Mouse (Mus musculus) gonadal fat pad, adult 2 months (tissue): ENCODE results near the gene Olfr1256. TPM values are rescaled to one million over a fixed set of nuclear protein-coding genes. Genes with fewer than 3 reads are reported as not detected.

Experiments used
- DNase-seq: peaks from one replicate; pipeline ENCODE4 v3.0.0-alpha.2; 2012; ENCODE audit warnings: low read depth
- polyA plus RNA-seq: library from polyadenylated mRNA; depleted of rRNA; stranded (reverse); fragments of >200 nt; gene quantifications from 2 replicates; pipeline ENCODE4 v1.2.3, GENCODE M21; 2012; rRNA removed

Olfr1256 gene
- not detected in 2 replicates for polyA plus RNA-seq

DNA sequence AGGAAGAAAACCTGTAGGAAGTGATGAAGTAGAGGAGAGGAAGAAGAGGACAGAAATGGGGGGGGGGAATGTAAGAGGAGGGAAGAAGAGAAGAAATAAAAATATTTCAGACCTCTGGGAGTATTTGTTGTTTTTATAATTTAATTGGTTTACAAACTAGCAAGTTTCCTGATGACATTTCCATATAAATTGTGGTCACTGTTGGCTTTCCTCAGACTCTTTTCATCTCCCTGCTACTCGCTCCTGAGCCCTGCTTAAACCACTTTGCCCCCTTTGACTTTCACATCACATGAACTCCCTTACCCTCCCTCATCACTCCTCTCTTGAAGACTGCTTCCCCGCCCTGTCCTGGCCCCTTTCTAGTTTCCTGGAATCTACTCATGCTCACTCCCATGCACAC, at the start of gene Olfr1256:
Gene Olfr1256 (minus strand): TSS at position 101 of the 400 bp plus-strand sequence.
- no peak for DNase-seq

DNA sequence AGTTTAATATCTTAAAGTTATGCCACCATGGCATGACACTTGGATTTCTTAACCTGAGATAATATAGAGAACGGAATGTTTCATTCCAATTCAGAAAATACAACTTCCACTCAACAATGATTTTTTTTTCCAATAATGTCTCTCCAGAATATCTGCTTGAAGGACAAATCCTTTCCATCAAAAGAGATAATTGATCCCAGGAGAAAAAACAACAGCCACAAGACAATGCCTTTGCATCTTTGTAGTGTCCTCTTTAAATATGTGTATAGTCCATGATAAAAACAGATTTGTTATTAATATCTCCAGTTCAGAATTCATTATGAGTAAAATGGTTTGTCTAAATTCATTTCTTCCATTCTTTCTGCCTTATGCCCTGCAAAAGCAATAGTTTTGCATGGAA, 36.8 kb upstream of the Olfr1256 start, which contains the start of gene Olfr1257:
Gene Olfr1257 (plus strand): TSS at position 301 of the 400 bp plus-strand sequence.
- no peak for DNase-seq

DNA sequence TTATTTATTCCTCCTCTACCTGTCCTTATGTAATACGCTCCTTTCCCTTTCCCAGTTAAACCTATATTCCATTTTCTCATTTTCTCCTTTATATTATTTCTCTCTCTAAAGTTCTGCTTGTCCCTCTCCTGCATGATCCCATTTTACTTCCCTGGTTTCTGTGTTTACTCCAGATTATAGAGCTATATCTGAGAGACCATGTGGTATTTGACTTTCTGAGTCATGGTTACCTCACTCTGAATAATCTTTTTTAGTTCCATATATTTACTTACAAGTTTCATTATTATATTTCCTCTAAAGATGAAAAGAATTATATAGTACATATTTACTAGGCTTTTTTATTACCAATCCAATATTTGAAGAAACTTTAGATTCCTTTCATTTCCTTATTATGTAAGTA, 7.9 kb upstream of the Olfr1256 start:
- no peak for DNase-seq

DNA sequence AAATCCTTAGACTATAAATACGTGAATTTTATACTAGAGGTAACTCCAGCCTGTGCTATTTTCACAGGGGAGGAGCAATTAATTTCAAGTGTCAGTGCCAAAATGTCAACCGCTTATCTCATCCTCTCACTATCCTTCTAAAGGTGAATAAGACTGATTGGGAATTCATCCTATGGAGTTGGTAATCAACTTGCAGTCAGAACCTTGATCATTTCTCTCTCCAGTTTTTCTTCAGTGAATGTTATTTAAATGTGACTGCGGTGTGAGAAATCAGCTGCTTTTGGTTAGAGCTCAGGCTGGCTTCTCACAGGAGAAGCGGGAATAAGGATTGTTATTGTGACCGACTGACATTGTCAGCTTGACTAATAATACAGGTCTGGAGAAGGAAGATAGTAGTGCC, 6.8 kb upstream of the Olfr1256 start, which contains the start of gene Olfr48:
Gene Olfr48 (minus strand): TSS at position 101 of the 400 bp plus-strand sequence.
- no peak for DNase-seq

DNA sequence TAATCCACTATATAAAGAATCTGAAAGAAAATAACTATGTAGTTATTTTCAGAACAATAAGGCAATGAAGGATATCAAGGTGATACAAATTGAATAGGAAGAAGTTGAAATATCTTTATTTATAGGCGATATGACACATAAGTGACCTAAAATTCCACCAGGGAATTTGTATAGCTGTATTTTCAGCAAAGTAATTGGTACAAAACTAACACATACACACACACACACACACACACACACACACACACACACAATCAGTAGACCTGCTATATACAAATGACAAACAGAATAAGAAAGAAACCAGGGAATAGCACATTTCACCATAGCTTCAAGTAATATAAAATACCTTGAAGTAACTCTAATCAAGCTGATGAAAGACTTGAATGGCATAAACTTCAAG, 21.1 kb downstream of the Olfr1256 start:
- no peak for DNase-seq

DNA sequence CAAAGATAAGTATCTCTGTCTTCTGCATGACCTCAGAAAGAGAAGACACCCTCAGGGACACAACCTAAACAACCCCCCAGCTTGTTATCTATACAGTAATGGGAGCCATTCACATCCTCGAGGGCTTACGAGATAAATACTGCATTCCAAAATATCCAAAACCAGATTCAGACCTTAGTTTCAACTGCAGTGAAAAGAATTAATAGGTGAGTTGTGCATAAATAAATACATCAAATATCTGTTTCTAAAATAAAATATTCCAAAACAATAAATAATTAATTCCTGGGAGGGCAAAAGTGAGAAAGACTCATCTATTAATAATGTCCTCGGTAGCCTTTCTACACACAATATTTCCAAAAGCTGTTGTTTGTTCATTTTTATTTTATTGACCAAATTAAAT, 29.6 kb downstream of the Olfr1256 start, which contains the start of gene Olfr1255:
Gene Olfr1255 (plus strand): TSS at position 301 of the 400 bp plus-strand sequence.
- no peak for DNase-seq

DNA sequence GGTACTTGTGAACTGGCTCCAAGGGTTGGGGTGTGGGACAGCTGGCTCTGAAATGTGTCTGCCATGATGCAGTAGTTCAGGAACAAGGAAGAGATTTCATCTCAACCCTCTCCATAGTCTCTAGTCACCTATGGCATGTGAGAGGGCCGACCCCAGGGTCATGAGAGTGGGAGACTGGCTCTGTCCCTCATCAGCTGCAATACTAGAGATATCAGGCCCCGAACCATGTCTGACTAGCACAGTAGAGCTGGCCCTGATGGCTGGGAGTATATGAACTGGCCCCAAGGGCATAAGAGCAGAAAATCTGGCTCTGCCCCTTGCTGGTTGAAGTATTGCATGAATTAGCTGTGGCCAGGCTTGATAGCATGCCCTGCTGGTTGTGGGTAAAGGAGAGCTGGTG, 30.6 kb downstream of the Olfr1256 start:
- DNase-seq, result no peak

DNA sequence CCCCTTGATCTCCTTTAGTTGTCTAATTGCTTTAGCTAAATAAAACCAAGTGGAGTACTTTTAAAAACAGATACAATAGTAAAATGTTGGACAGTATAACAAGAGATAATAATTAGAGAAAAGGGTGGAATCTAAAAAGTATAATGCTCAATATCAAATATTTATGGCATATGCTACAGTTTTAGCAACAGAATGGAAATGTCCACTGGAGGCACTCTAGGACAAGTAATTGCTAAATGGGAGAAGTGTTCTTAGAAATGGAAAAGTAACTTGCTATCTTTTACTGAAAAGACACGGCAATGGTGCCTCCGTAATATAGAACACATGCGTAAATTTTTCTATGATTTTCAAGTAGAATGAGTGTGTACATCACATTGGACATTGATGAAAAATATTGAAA, 41.8 kb downstream of the Olfr1256 start:
- no peak for DNase-seq

DNA sequence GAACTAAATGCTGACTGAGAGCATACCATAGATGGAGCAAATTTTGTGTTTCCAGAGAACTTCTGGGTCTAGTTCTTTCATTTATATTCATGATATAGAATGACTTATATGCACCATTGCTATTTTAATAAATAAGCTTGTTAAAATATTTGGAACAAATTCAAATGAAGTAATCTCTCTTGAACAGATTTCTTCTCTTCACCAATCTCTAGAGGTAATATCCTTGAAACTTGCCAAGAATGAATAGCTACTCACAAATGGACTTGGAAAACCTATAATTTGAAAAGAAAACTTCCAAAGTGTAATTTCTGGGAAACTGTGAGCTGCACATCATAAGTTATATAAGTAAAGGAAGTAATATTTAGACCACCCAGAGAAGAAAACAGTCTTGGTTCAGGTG, 47.8 kb downstream of the Olfr1256 start, which contains the start of gene Olfr1254:
Gene Olfr1254 (minus strand): TSS at position 101 of the 400 bp plus-strand sequence.
- no peak for DNase-seq

Other genes with a start within 250 kb of the Olfr1256 start
- gene Olfr1246, start 248.4 kb downstream of the Olfr1256 start, polyA plus RNA-seq, result not detected in 2 replicates
- not detected in 2 replicates for gene Olfr1247, start 227.4 kb downstream of the Olfr1256 start, polyA plus RNA-seq
- not detected in 2 replicates for gene Olfr1248, start 223.3 kb downstream of the Olfr1256 start, polyA plus RNA-seq
- gene Olfr1249, start 206.6 kb downstream of the Olfr1256 start, polyA plus RNA-seq, result not detected in 2 replicates
- gene Olfr1250, start 180.1 kb downstream of the Olfr1256 start, polyA plus RNA-seq, result not detected in 2 replicates
- not detected in 2 replicates for gene Olfr1251, start 169.6 kb downstream of the Olfr1256 start, polyA plus RNA-seq
- gene Olfr1252, start 116.5 kb downstream of the Olfr1256 start, polyA plus RNA-seq, result not detected in 2 replicates
- not detected in 2 replicates for gene Olfr1253, start 84.5 kb downstream of the Olfr1256 start, polyA plus RNA-seq
- gene Olfr1254, start 47.9 kb downstream of the Olfr1256 start, polyA plus RNA-seq, result not detected in 2 replicates
- not detected in 2 replicates for gene Olfr1255, start 29.5 kb downstream of the Olfr1256 start, polyA plus RNA-seq
- gene Olfr48, start 6.7 kb upstream of the Olfr1256 start, polyA plus RNA-seq, result not detected in 2 replicates
- gene Olfr1257, start 36.9 kb upstream of the Olfr1256 start, polyA plus RNA-seq, result not detected in 2 replicates
- gene Olfr1258, start 85.8 kb upstream of the Olfr1256 start, polyA plus RNA-seq, result not detected in 2 replicates
- not detected in 2 replicates for gene Olfr1259, start 107.1 kb upstream of the Olfr1256 start, polyA plus RNA-seq
- not detected in 2 replicates for gene Olfr1260, start 132.8 kb upstream of the Olfr1256 start, polyA plus RNA-seq
- not detected in 2 replicates for gene Olfr1261, start 149.7 kb upstream of the Olfr1256 start, polyA plus RNA-seq
- gene Olfr1262, start 158.6 kb upstream of the Olfr1256 start, polyA plus RNA-seq, result not detected in 2 replicates
- not detected in 2 replicates for gene Olfr1263, start 170.6 kb upstream of the Olfr1256 start, polyA plus RNA-seq
- gene Olfr1264, start 184.0 kb upstream of the Olfr1256 start, polyA plus RNA-seq, result not detected in 2 replicates
- not detected in 2 replicates for gene Olfr1265, start 193.8 kb upstream of the Olfr1256 start, polyA plus RNA-seq
- not detected in 2 replicates for gene Olfr140, start 222.0 kb upstream of the Olfr1256 start, polyA plus RNA-seq